Mouse (Mus musculus): ENCODE data around the gene Sorl1.

- TF ChIP-seq CTCF (conservative IDR thresholded peaks at IDR 0.05 in 1 of 2, IDR thresholded peaks at IDR 0.05 in 1 of 2; ENCODE audit: low read depth in 2 of 2, low read length in 2 of 2) (no peak), MEF2A (IDR thresholded peaks at IDR 0.05; ENCODE audit: borderline replicate concordance, low read depth, low read length) (no peak), NELFE (IDR thresholded peaks at IDR 0.05; ENCODE audit: low read depth, low read length) (no peak), HCFC1 (IDR thresholded peaks at IDR 0.05; ENCODE audit: low read depth, low read length) (no peak), POLR2A (IDR thresholded peaks at IDR 0.05; ENCODE audit: low read depth, low read length) (no peak), USF1 (IDR thresholded peaks at IDR 0.05; ENCODE audit: low read depth, low read length) (no peak), JUN (IDR thresholded peaks at IDR 0.05; ENCODE audit: insufficient read depth, low read depth, low read length) (no peak), E2F4 (IDR thresholded peaks at IDR 0.05; ENCODE audit: insufficient replicate concordance, low read depth, low read length) (no peak), ZC3H11A (IDR thresholded peaks at IDR 0.05; ENCODE audit: low read depth, low read length) (no peak), UBTF (IDR thresholded peaks at IDR 0.05; ENCODE audit: low read depth, low read length) (no peak), MYC (IDR thresholded peaks at IDR 0.05; ENCODE audit: low read depth, low read length) (no peak), MAZ (IDR thresholded peaks at IDR 0.05; ENCODE audit: low read depth, low read length) (no peak)
Observed at GRCm38 (mm10) chr9:42106305-42106704, 17.8 kb downstream of the Sorl1 start.

All from CH12.LX (cell line).